ENCODE assay signal across 14 mouse cellular contexts in the genomic region with DNA sequence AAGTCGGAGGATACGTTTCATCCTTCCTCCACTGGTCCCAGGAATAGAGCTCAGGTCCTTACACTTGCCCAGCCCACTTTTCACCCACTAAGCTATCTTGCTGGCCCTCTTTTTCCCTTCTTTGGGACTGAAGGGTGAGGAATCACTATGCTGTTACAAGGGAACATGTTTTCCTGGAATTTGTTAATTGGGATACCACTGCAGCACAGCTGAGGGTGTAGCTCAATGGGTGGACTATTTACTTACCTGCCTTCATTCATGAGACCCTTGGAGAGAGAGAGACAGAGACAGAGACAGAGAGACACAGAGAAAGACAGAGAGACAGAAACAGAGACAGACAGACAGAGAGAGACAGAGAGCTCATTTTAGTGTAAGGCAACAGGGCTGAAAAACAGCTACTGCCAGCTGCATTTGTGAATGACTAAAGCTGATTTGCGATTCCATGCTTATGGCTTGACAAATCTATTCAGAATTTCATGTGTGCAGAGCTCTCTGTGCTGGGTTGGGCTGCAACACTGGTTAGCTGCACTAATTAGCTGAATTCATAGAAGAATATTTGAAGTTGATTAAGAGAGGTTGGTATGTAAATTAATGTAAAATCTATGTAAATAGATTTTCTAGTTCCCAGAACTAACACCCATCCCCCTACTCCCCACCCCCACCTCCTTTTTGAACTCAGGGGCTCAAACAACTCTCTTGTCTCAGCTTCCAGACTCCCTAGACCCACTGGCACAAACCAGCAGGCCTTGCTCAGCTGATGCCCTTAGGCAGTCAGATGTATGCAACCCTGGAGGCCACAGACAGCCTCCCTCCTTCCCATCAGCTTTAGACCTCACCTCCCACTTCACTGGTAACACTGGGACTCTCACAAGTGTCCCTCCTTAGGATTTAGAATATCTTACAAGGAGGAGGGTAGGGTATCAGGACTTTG. TPM values are rescaled to one million over a fixed set of nuclear protein-coding genes. Genes with fewer than 3 reads are reported as not detected.
DNase-seq lines count a peak whose midpoint lies in the region; ATAC-seq and TF ChIP-seq lines count a peak whose summit lies in the region.
"Had no signal": no experiment of that assay in that cellular context is flagged by ENCODE, and none has a peak within 500 bp of the region (broad histone marks: within the 10 kb centered on the region; RNA-seq: fewer than 3 reads in every experiment).

No protein-coding gene starts in this region.

- H3K27ac ChIP-seq in heart, embryonic 10.5 days, result peak overlapping the region; percentile 80
- H3K27ac ChIP-seq in intestine, embryonic 14.5 days (ENCODE audit: low read depth), result peak overlapping the region; percentile 9; the same call in 1 of the 2 replicates
- H3K27ac ChIP-seq in midbrain, embryonic 14.5 days (replicated peaks; ENCODE audit: low read depth, low read length), result 0 out of 2 replicates have a peak overlapping the region, but pooled peaks have one; percentile 46
- H3K27ac ChIP-seq: neural tube, embryonic 13.5 days had no signal

- no peak for DNase-seq in heart, embryonic 10.5 days (ENCODE audit: low spot score)
- no peak for DNase-seq in heart, postnatal 4 days
- peak; percentile 93 for DNase-seq in brain, embryonic 14.5 days (ENCODE audit: low read depth)
- no peak for DNase-seq in intestine, embryonic 14.5 days (ENCODE audit: low spot score)
- DNase-seq in midbrain, embryonic 14.5 days, result peak; percentile 74
- no peak for DNase-seq in right cerebral cortex, postnatal 36 days (ENCODE audit: low spot score in 2 of 2)
- no peak for DNase-seq in thymus, postnatal 10 days (ENCODE audit: low spot score in 2 of 2)
- DNase-seq in spleen, postnatal 10 days (ENCODE audit: low spot score in 2 of 2), result no peak
- DNase-seq: adrenal gland, adult 2 months; cerebellum, adult 9-10 months; lung, postnatal 36 days; thymus, postnatal 14 days had no signal

- no peaks in the 10 kb centered on the region for H3K27me3 ChIP-seq in heart, embryonic 10.5 days (ENCODE audit: insufficient read depth, poor library complexity, severe bottlenecking)
- H3K27me3 ChIP-seq in intestine, embryonic 14.5 days (replicated peaks; ENCODE audit: control insufficient read depth, insufficient read depth, low read length), result no peaks in the 10 kb centered on the region
- H3K27me3 ChIP-seq in midbrain, embryonic 14.5 days (ENCODE audit: control insufficient read depth, insufficient read depth, low read length), result no peaks in the 10 kb centered on the region
- H3K27me3 ChIP-seq: neural tube, embryonic 13.5 days had no signal

- TF ChIP-seq CTCF in brain, embryonic 14.5 days (IDR thresholded peaks at IDR 0.05; ENCODE audit: borderline replicate concordance, extremely low read depth, insufficient read depth, insufficient read length), result no peak

- no peak overlapping the region for H3K9ac ChIP-seq in intestine, embryonic 14.5 days (ENCODE audit: low read length)
- no peak overlapping the region for H3K9ac ChIP-seq in midbrain, embryonic 14.5 days (replicated peaks; ENCODE audit: low read length)
- H3K9ac ChIP-seq: neural tube, embryonic 13.5 days had no signal

- H3K36me3 ChIP-seq in heart, embryonic 10.5 days, result no peaks in the 10 kb centered on the region
- H3K36me3 ChIP-seq in intestine, embryonic 14.5 days (ENCODE audit: control insufficient read depth, insufficient read depth, low read length), result no peaks in the 10 kb centered on the region
- H3K36me3 ChIP-seq in midbrain, embryonic 14.5 days (ENCODE audit: control insufficient read depth, insufficient read depth, low read length), result no peaks in the 10 kb centered on the region
- H3K36me3 ChIP-seq: neural tube, embryonic 13.5 days had no signal

- no peak overlapping the region for H3K4me3 ChIP-seq in heart, embryonic 10.5 days
- H3K4me3 ChIP-seq in intestine, embryonic 14.5 days (ENCODE audit: low read depth, low read length), result no peak overlapping the region
- no peak overlapping the region for H3K4me3 ChIP-seq in midbrain, embryonic 14.5 days (replicated peaks; ENCODE audit: low read depth, low read length)
- H3K4me3 ChIP-seq: neural tube, embryonic 13.5 days had no signal

- H3K4me2 ChIP-seq in intestine, embryonic 14.5 days (ENCODE audit: low read length), result no peak overlapping the region
- H3K4me2 ChIP-seq in midbrain, embryonic 14.5 days (ENCODE audit: low read length), result no peak overlapping the region
- H3K4me2 ChIP-seq: neural tube, embryonic 13.5 days had no signal

- 82% methylated on average over 3 of the region's 3 CpGs for WGBS in heart, embryonic 10.5 days
- WGBS in intestine, embryonic 14.5 days, result 82% methylated on average over 3 of the region's 3 CpGs
- WGBS in midbrain, embryonic 14.5 days, result 67% methylated on average over 3 of the region's 3 CpGs

- peaks cover 11% of the 10 kb centered on the region for H3K4me1 ChIP-seq in heart, embryonic 10.5 days
- H3K4me1 ChIP-seq in intestine, embryonic 14.5 days (replicated peaks; ENCODE audit: control insufficient read depth, insufficient read depth, low read length), result no peaks in the 10 kb centered on the region
- peaks cover 17% of the 10 kb centered on the region for H3K4me1 ChIP-seq in midbrain, embryonic 14.5 days (ENCODE audit: control insufficient read depth, insufficient read depth, low read length)

- no peak for ATAC-seq in intestine, embryonic 14.5 days (replicated peaks; ENCODE audit: low FRiP score, low TSS enrichment, low read depth)
- ATAC-seq in midbrain, embryonic 14.5 days (ENCODE audit: low FRiP score, low TSS enrichment), result peak; percentile 83
- ATAC-seq: inflammation-experienced regulatory T-cells, adult 6 months had no signal

- no peak for TF ChIP-seq POLR2A in brain, embryonic 14.5 days (IDR thresholded peaks at IDR 0.05; ENCODE audit: borderline replicate concordance, extremely low read depth, insufficient read depth, insufficient read length, poor library complexity, severe bottlenecking)

- no peaks in the 10 kb centered on the region for H3K9me3 ChIP-seq in heart, embryonic 10.5 days
- H3K9me3 ChIP-seq in intestine, embryonic 14.5 days (ENCODE audit: control insufficient read depth, low read length), result no peaks in the 10 kb centered on the region
- H3K9me3 ChIP-seq in midbrain, embryonic 14.5 days (ENCODE audit: control insufficient read depth, low read length), result no peaks in the 10 kb centered on the region
- H3K9me3 ChIP-seq: neural tube, embryonic 13.5 days had no signal

RNA-seq across cellular contexts. Expression of gene Prpf4b, which starts 48.1 kb away (rescaled TPM):
- 49.1 and 55.1 TPM in 2 replicates for polyA plus RNA-seq in heart, embryonic 10.5 days (2016; fragmentation: Nextera tagmentation; extraction: Ambion mirVana)
- 10 to 100 TPM; 49.3 to 51.7 TPM for total RNA-seq in heart, postnatal 4 days (2021)
- 98.8 and 121 TPM in 2 replicates for polyA plus RNA-seq in brain, embryonic 14.5 days (2012; rRNA removed)
- 87.8 and 89.3 TPM in 2 replicates for polyA plus RNA-seq in intestine, embryonic 14.5 days (2014; fragmentation: Nextera tagmentation; extraction: Ambion mirVana)
- 74.1 and 83.8 TPM in 2 replicates for polyA plus RNA-seq in midbrain, embryonic 14.5 days (2014; fragmentation: Nextera tagmentation; extraction: Ambion mirVana)

Comparison
In these comparisons a context has a peak if more than half of its experiments do, and no peak if none do; other contexts are left out.
1. DNase-seq: peak in brain, embryonic 14.5 days (single experiment) and midbrain, embryonic 14.5 days (single experiment); none in heart, embryonic 10.5 days (single experiment), heart, postnatal 4 days (single experiment), intestine, embryonic 14.5 days (single experiment), right cerebral cortex, postnatal 36 days (0 of 2), thymus, postnatal 10 days (0 of 2) and spleen, postnatal 10 days (0 of 2).
2. H3K27ac ChIP-seq: peak in every context shown above with its lines; median percentile 80 in heart, embryonic 10.5 days; 46 in midbrain, embryonic 14.5 days; 9 in intestine, embryonic 14.5 days.